8 mouse cellular contexts compared by ENCODE assay signal in genomic region chr9:67875337-67875736, GRCm38 (mm10). TPM values are rescaled to one million over a fixed set of nuclear protein-coding genes. Genes with fewer than 3 reads are reported as not detected.
DNase-seq lines count a peak whose midpoint lies in the region; ATAC-seq and TF ChIP-seq lines count a peak whose summit lies in the region.

No protein-coding gene starts in this region.

- no peaks in the 10 kb centered on the region for H3K9me3 ChIP-seq in liver, embryonic 15.5 days (replicated peaks)

- TF ChIP-seq CTCF in gastrocnemius, adult 2 months (IDR thresholded peaks at IDR 0.05), result peak; percentile 76

- H3K36me3 ChIP-seq in liver, embryonic 15.5 days (replicated peaks), result peaks cover 40% of the 10 kb centered on the region

- no peak overlapping the region for H3K4me3 ChIP-seq in gastrocnemius, adult 2 months
- H3K4me3 ChIP-seq in liver, embryonic 15.5 days (replicated peaks), result no peak overlapping the region

- H3K27ac ChIP-seq in gastrocnemius, adult 2 months, result no peak overlapping the region
- peak overlapping the region; percentile 66; the same call in 1 of the 2 replicates for H3K27ac ChIP-seq in liver, embryonic 15.5 days (replicated peaks)

- H3K4me2 ChIP-seq in liver, embryonic 15.5 days, result no peak overlapping the region

- H3K9ac ChIP-seq in liver, embryonic 15.5 days, result no peak overlapping the region

- intact Hi-C loops in gastrocnemius, adult 2 months (cut with DNase I), result loop anchor here (2.0 kb wide), 1 partner anchor 117 kb away; the partner anchor contains the start of gene C2cd4b
- intact Hi-C loops in gastrocnemius, postnatal 36 days (cut with DNase I), result loop anchor here (2.0 kb wide), 2 partner anchors 47 to 117 kb away; partner anchors contain the start of gene C2cd4b

- 26% methylated on average over 2 of the region's 2 CpGs for WGBS in liver, embryonic 15.5 days (ENCODE audit: insufficient replicate concordance)

- H3K27me3 ChIP-seq in liver, embryonic 15.5 days, result no peaks in the 10 kb centered on the region

- H3K4me1 ChIP-seq in liver, embryonic 15.5 days (replicated peaks), result peaks cover 64% of the 10 kb centered on the region

- peak; percentile 49 for DNase-seq in gastrocnemius, adult 2 months
- DNase-seq in gastrocnemius, postnatal 36 days, result no peak
- DNase-seq in A20 (ENCODE audit: low read depth, low spot score), result peak; percentile 40
- peak; percentile 55 for DNase-seq in adrenal gland, postnatal 14 days
- peak; percentile 28 for DNase-seq in heart, adult 8-10 months (ENCODE audit: low spot score)
- DNase-seq in thymus, postnatal 25 days, result peak; percentile 34
- DNase-seq in ovary, adult 18-20 months (ENCODE audit: low spot score), result no peak

- ATAC-seq in liver, embryonic 15.5 days (ENCODE audit: insufficient read depth), result 0 out of 2 replicates have a peak, but pooled peaks have one; percentile 14

RNA-seq across cellular contexts. Expression of gene Vps13c, which starts 35.1 kb away (rescaled TPM):
- 10 to 100 TPM; 26.1 to 32.9 TPM for total RNA-seq in gastrocnemius, adult 2 months (2021)
- total RNA-seq in gastrocnemius, postnatal 36 days (2021), result 10 to 100 TPM; 23.6 to 24.1 TPM
- total RNA-seq in adrenal gland, postnatal 14 days (2021), result 43.3 and 46.2 TPM in 2 replicates
- 10 to 100 TPM; 48.5 to 54.4 (median 52.0) TPM for total RNA-seq in heart, adult 8-10 months (2022)
- 4.3 and 4.4 TPM in 2 replicates for polyA plus RNA-seq in liver, embryonic 15.5 days (2015; fragmentation: Nextera tagmentation; extraction: Ambion mirVana)

RNA-seq across cellular contexts. Expression of gene C2cd4a, which starts 43.2 kb away (rescaled TPM):
- not detected for total RNA-seq in gastrocnemius, adult 2 months (2021)
- total RNA-seq in gastrocnemius, postnatal 36 days (2021), result under 1 TPM in 1 of 2 experiments, not detected in 1; 0.42 TPM
- total RNA-seq in adrenal gland, postnatal 14 days (2021), result 0.34 TPM in 1 of 2 replicates, not detected in the other
- total RNA-seq in heart, adult 8-10 months (2022), result not detected
- polyA plus RNA-seq in liver, embryonic 15.5 days (2015; fragmentation: Nextera tagmentation; extraction: Ambion mirVana), result 0.74 and 1.2 TPM in 2 replicates

Comparison
In these comparisons a context has a peak if more than half of its experiments do, and no peak if none do; other contexts are left out.
1. DNase-seq: peak in gastrocnemius, adult 2 months (single experiment), A20 (single experiment), adrenal gland, postnatal 14 days (single experiment), heart, adult 8-10 months (single experiment) and thymus, postnatal 25 days (single experiment); none in gastrocnemius, postnatal 36 days (0 of 2) and ovary, adult 18-20 months (single experiment).